Mouse (Mus musculus): ENCODE results near the gene Umps.

Gene Umps

GRCm38 (mm10) chr16:33928788-33929462 lies 37.9 kb downstream of the Umps start:
- DNase-seq: no peak

- DNase-seq: no peak
Observed at GRCm38 (mm10) chr16:33927263-33927824, 39.5 kb downstream of the Umps start.

GRCm38 (mm10) chr16:33923758-33924157 lies 43.1 kb downstream of the Umps start:
- no peak for DNase-seq

GRCm38 (mm10) chr16:33923001-33923316 lies 43.9 kb downstream of the Umps start:
- no peak for DNase-seq

GRCm38 (mm10) chr16:33922111-33923000 lies 44.5 kb downstream of the Umps start:
- DNase-seq: no peak

GRCm38 (mm10) chr16:33921514-33921913 lies 45.3 kb downstream of the Umps start:
- no peak for DNase-seq

- DNase-seq: no peak
Observed at GRCm38 (mm10) chr16:33917926-33918325, 48.9 kb downstream of the Umps start.

GRCm38 (mm10) chr16:33917390-33917789 lies 49.4 kb downstream of the Umps start:
- DNase-seq: no peak

GRCm38 (mm10) chr16:33916473-33917251 lies 50.2 kb downstream of the Umps start:
- DNase-seq: peak; percentile 73

- DNase-seq: no peak
Observed at GRCm38 (mm10) chr16:33914997-33915396, 51.8 kb downstream of the Umps start.

- no peak for DNase-seq
Observed at GRCm38 (mm10) chr16:33908239-33908638, 58.6 kb downstream of the Umps start.

Measured in cerebellum, adult 9-11 months (tissue).